Mouse (Mus musculus) ES-E14 (cell line): ENCODE results near the gene Sema3f. TPM values are rescaled to one million over a fixed set of nuclear protein-coding genes. Genes with fewer than 3 reads are reported as not detected.

Source experiments
- DNase-seq: peaks from one replicate; pipeline ENCODE4 v3.0.0-alpha.2; 2013; ENCODE audit warnings: low read depth, low spot score
- H3K27ac ChIP-seq: 2 replicates; pipeline ENCODE4 v1.5.1; 2012; ENCODE audit warnings: low read depth, mild to moderate bottlenecking, low read length, moderate library complexity, mixed read lengths; ENCODE audit not compliant: poor library complexity, insufficient read depth, severe bottlenecking
- H3K36me3 ChIP-seq: 2 replicates; pipeline ENCODE4 v1.6.1; 2012; ENCODE audit warnings: mild to moderate bottlenecking, low read length, moderate library complexity, mixed read lengths; ENCODE audit not compliant: control insufficient read depth, poor library complexity, insufficient read depth, severe bottlenecking
- H3K4me1 ChIP-seq, 2 experiments: fragments of 150-350 bp in 1 of 2; sonication (generic) in 1 of 2; 2 replicates each; pipeline ENCODE4 v1.6.1; 2012; ENCODE audit warnings: low read length in 2 of 2, mild to moderate bottlenecking in 1 of 2, mixed read lengths in 1 of 2; ENCODE audit not compliant: control insufficient read depth in 2 of 2, insufficient read depth in 2 of 2, poor library complexity in 1 of 2
- H3K4me3 ChIP-seq, 2 experiments: fragments of 150-350 bp in 1 of 2; sonication (generic) in 1 of 2; 2 replicates each; pipeline ENCODE4 v1.5.1; 2012; ENCODE audit warnings: low read length in 2 of 2, low read depth in 1 of 2, mild to moderate bottlenecking in 1 of 2, mixed read lengths in 1 of 2; ENCODE audit not compliant: insufficient read depth in 1 of 2, poor library complexity in 1 of 2, severe bottlenecking in 1 of 2
- H3K9ac ChIP-seq: 2 replicates; pipeline ENCODE4 v1.6.1; 2012; ENCODE audit warnings: low read depth, mild to moderate bottlenecking, low read length, mixed read lengths; ENCODE audit not compliant: poor library complexity, insufficient read depth, severe bottlenecking
- H3K9me3 ChIP-seq: fragments of 150-350 bp; sonication (generic); 2 replicates; pipeline ENCODE4 v1.6.1; 2012; ENCODE audit warnings: low read depth, mild to moderate bottlenecking, low read length; ENCODE audit not compliant: control insufficient read depth, insufficient read depth
- CHD2 ChIP-seq: IDR thresholded peaks from 2 replicates; pipeline ENCODE4 v1.6.1; 2014; ENCODE audit warnings: mild to moderate bottlenecking, low read depth, low read length, inconsistent platforms
- HCFC1 ChIP-seq: IDR thresholded peaks from 2 replicates; pipeline ENCODE4 v1.6.1; 2012; ENCODE audit warnings: low read length, inconsistent platforms, borderline replicate concordance; ENCODE audit not compliant: insufficient read depth
- MAFK ChIP-seq: IDR thresholded peaks from 2 replicates; pipeline ENCODE4 v1.6.1; 2014; ENCODE audit warnings: mild to moderate bottlenecking, low read depth, low read length, inconsistent platforms; ENCODE audit not compliant: insufficient read depth
- ZC3H11A ChIP-seq: IDR thresholded peaks from 2 replicates; pipeline ENCODE4 v1.6.1; 2012; ENCODE audit warnings: low read depth, mild to moderate bottlenecking, inconsistent platforms, low read length, borderline replicate concordance
- ZNF384 ChIP-seq: IDR thresholded peaks from 2 replicates; pipeline ENCODE4 v1.6.1; 2012; ENCODE audit warnings: low read depth, low read length, inconsistent platforms
- in situ Hi-C, 2 experiments: fragments of 600-800 bp; cut with MboI; formaldehyde crosslinking; loops; one replicate each; pipeline ENCODE4 v1.15.1; 2025; ENCODE audit warnings: low sequenced_read_pairs in 2 of 2, inconsistent platforms in 1 of 2; ENCODE audit not compliant: unreplicated experiment in 2 of 2
- total RNA-seq: library from RNA; depleted of rRNA; stranded (reverse); fragments of 300-350 nt; gene quantifications from 2 replicates; pipeline ENCODE4 v1.2.3, GENCODE M21; 2012

The Sema3f gene
- total RNA-seq, 1 experiment = 11.6 TPM

- DNase-seq = no peak
- H3K9me3 ChIP-seq = no peaks in the 10 kb centered on the region
- H3K36me3 ChIP-seq = peaks cover 17% of the 10 kb centered on the region
- TF ChIP-seq HCFC1 (no peak), CHD2 (no peak), ZC3H11A (no peak), MAFK (no peak), ZNF384 (no peak)
- H3K27ac ChIP-seq = no peak overlapping the region
- H3K4me3 ChIP-seq = no peak overlapping the region
- in situ Hi-C loops = loop anchor here in 1 of 2 experiments (5.0 kb wide), 1 partner anchor 49 kb away; no protein-coding TSS in a partner anchor
- H3K4me1 ChIP-seq = peaks cover 4 to 29% of the 10 kb centered on the region in 2 experiments; a peak in 3 of 4 replicates
- H3K9ac ChIP-seq = no peak overlapping the region
Observed at GRCm38 (mm10) chr9:107736185-107736485, 25.9 kb upstream of the Sema3f start.

DNA sequence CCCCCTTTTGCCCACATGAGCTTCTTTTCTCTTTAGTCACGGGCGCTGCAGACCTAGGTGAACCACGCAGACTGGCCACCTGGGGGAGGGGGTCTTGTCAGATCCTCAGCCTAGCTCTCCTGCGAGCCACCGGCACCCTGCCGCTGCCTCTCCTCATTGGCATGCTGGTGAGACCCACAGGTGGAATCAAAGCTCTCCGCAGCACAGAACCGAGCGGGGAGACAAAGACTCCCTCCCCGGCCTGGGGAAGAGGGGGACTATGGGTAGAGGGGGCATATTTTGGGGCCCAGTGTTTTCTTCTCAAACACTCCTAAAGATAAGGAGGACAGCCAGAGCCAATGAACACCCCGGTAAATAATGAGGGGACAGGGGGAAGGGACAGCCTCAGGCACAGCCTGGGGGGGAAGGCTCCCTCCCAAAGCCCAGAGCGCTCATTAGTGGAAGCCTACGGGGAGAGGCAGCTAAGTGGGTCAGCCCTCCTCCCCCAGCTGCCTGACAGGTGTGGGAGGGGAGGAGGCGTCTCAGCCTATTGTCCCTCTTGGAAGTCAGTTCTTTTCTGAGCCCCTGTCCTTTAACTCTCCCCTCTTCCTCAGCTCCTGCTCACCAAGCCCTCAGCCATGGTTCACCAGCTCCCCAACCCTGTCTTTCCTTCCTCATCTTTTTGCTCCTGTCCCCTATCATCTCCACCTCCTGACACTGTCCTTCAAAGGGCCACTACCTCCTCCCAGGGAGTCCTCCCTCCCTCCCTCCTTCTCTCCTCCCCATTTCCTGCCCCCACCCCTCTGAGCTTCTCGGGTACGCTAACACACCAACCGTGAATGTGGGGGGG, 25.3 kb upstream of the Sema3f start:
- TF ChIP-seq HCFC1 (no peak), MAFK (no peak), CHD2 (no peak), ZC3H11A (no peak), ZNF384 (no peak)
- H3K9me3 ChIP-seq = no peaks in the 10 kb centered on the region
- no peak for DNase-seq
- H3K36me3 ChIP-seq = peaks cover 12% of the 10 kb centered on the region
- H3K9ac ChIP-seq = no peak overlapping the region
- no peak overlapping the region for H3K4me3 ChIP-seq
- H3K4me1 ChIP-seq = peaks cover 4 to 29% of the 10 kb centered on the region in 2 experiments; a peak in 3 of 4 replicates
- in situ Hi-C loops = loop anchor here in 1 of 2 experiments (5.0 kb wide), 1 partner anchor 48 kb away; no protein-coding TSS in a partner anchor
- no peak overlapping the region for H3K27ac ChIP-seq

GRCm38 (mm10) chr9:107734567-107734971, 24.3 kb upstream of the Sema3f start:
- Histone ChIP-seq H3K36me3 (peaks cover 7% of the 10 kb centered on the region), H3K4me3 (no peak overlapping the region), H3K4me1 (peaks cover 4 to 29% of the 10 kb centered on the region in 2 experiments; a peak in 3 of 4 replicates), H3K9me3 (no peaks in the 10 kb centered on the region), H3K9ac (no peak overlapping the region), H3K27ac (no peak overlapping the region)
- TF ChIP-seq ZNF384 (no peak), HCFC1 (no peak), CHD2 (no peak), MAFK (no peak), ZC3H11A (no peak)
- in situ Hi-C loops = no loop called here
- no peak for DNase-seq

GRCm38 (mm10) chr9:107729709-107730108, 19.4 kb upstream of the Sema3f start:
- in situ Hi-C loops = no loop called here
- Histone ChIP-seq H3K9ac (no peak overlapping the region), H3K27ac (no peak overlapping the region), H3K4me3 (no peak overlapping the region), H3K4me1 (peaks cover 0 to 14% of the 10 kb centered on the region in 2 experiments; a peak in 2 of 4 replicates), H3K36me3 (no peaks in the 10 kb centered on the region), H3K9me3 (no peaks in the 10 kb centered on the region)
- TF ChIP-seq CHD2 (no peak), ZC3H11A (no peak), HCFC1 (no peak), MAFK (no peak)
- no peak for DNase-seq
